Mouse (Mus musculus): Measurements from ENCODE around the gene Ehd2. TPM values are rescaled to one million over a fixed set of nuclear protein-coding genes. Genes with fewer than 3 reads are reported as not detected.

The Ehd2 gene
- polyA plus RNA-seq, 1 experiment, result 3.0 TPM

- TF ChIP-seq CTCF (IDR thresholded peaks at IDR 0.05; ENCODE audit: control insufficient read depth, insufficient read depth, insufficient replicate concordance, low read depth, low read length) (no peak), POLR2A (IDR thresholded peaks at IDR 0.05; ENCODE audit: control insufficient read depth, low read depth, low read length) (peak; percentile 81)
- Histone ChIP-seq H3K27ac (ENCODE audit: control insufficient read depth, insufficient read depth, low read depth, low read length) (peak within 1 kb of the TSS; percentile 90), H3K4me3 (ENCODE audit: control insufficient read depth, low read depth, low read length) (peak within 1 kb of the TSS; percentile 98), H3K36me3 (ENCODE audit: control insufficient read depth, insufficient read depth, low read length) (no peaks in the 10 kb centered on the region; the same call in 1 of the 2 replicates), H3K27me3 (ENCODE audit: control insufficient read depth, insufficient read depth, low read length) (no peaks in the 10 kb centered on the region), H3K4me1 (ENCODE audit: control insufficient read depth, insufficient read depth, low read length) (peaks cover 10% of the 10 kb centered on the region)
These were observed 21.4 kb downstream of the Ehd2 start, which contains the start of gene Nop53 for GRCm38 (mm10) chr7:15945721-15946536. Gene Nop53, minus strand, starts transcription at chr7:15946074.

- Histone ChIP-seq H3K4me3 (ENCODE audit: control insufficient read depth, low read depth, low read length) (peak overlapping the region; percentile 98), H3K27ac (ENCODE audit: control insufficient read depth, insufficient read depth, low read depth, low read length) (no peak overlapping the region), H3K4me1 (ENCODE audit: control insufficient read depth, insufficient read depth, low read length) (peaks cover 10% of the 10 kb centered on the region), H3K36me3 (ENCODE audit: control insufficient read depth, insufficient read depth, low read length) (peaks cover under 1% of the 10 kb centered on the region; the same call in 1 of the 2 replicates), H3K27me3 (ENCODE audit: control insufficient read depth, insufficient read depth, low read length) (no peaks in the 10 kb centered on the region)
- TF ChIP-seq POLR2A (IDR thresholded peaks at IDR 0.05; ENCODE audit: control insufficient read depth, low read depth, low read length), result no peak
- TF ChIP-seq CTCF (IDR thresholded peaks at IDR 0.05; ENCODE audit: control insufficient read depth, insufficient read depth, insufficient replicate concordance, low read depth, low read length), result no peak
These were observed 22.2 kb downstream of the Ehd2 start for GRCm38 (mm10) chr7:15945211-15945610.

- Histone ChIP-seq H3K36me3 (ENCODE audit: control insufficient read depth, insufficient read depth, low read length) (peaks cover 2% of the 10 kb centered on the region; the same call in 1 of the 2 replicates), H3K27me3 (ENCODE audit: control insufficient read depth, insufficient read depth, low read length) (no peaks in the 10 kb centered on the region), H3K27ac (ENCODE audit: control insufficient read depth, insufficient read depth, low read depth, low read length) (no peak overlapping the region), H3K4me3 (ENCODE audit: control insufficient read depth, low read depth, low read length) (no peak overlapping the region), H3K4me1 (ENCODE audit: control insufficient read depth, insufficient read depth, low read length) (peaks cover 10% of the 10 kb centered on the region)
- TF ChIP-seq CTCF (IDR thresholded peaks at IDR 0.05; ENCODE audit: control insufficient read depth, insufficient read depth, insufficient replicate concordance, low read depth, low read length) (no peak), POLR2A (IDR thresholded peaks at IDR 0.05; ENCODE audit: control insufficient read depth, low read depth, low read length) (no peak)
These were observed 23.1 kb downstream of the Ehd2 start for GRCm38 (mm10) chr7:15944311-15944710.

- Histone ChIP-seq H3K27ac (ENCODE audit: control insufficient read depth, insufficient read depth, low read depth, low read length) (no peak overlapping the region), H3K36me3 (ENCODE audit: control insufficient read depth, insufficient read depth, low read length) (peaks cover 7% of the 10 kb centered on the region), H3K4me3 (ENCODE audit: control insufficient read depth, low read depth, low read length) (no peak overlapping the region), H3K27me3 (ENCODE audit: control insufficient read depth, insufficient read depth, low read length) (no peaks in the 10 kb centered on the region), H3K4me1 (ENCODE audit: control insufficient read depth, insufficient read depth, low read length) (0 out of 2 replicates have a peak, but pooled peaks cover 1% of the 10 kb centered on the region)
- no peak for TF ChIP-seq POLR2A (IDR thresholded peaks at IDR 0.05; ENCODE audit: control insufficient read depth, low read depth, low read length)
- no peak for TF ChIP-seq CTCF (IDR thresholded peaks at IDR 0.05; ENCODE audit: control insufficient read depth, insufficient read depth, insufficient replicate concordance, low read depth, low read length)
These were observed 28.7 kb downstream of the Ehd2 start for GRCm38 (mm10) chr7:15938621-15939020.

- Histone ChIP-seq H3K4me1 (ENCODE audit: control insufficient read depth, insufficient read depth, low read length) (peaks cover 4% of the 10 kb centered on the region; the same call in 1 of the 2 replicates), H3K36me3 (ENCODE audit: control insufficient read depth, insufficient read depth, low read length) (peaks cover 7% of the 10 kb centered on the region), H3K27ac (ENCODE audit: control insufficient read depth, insufficient read depth, low read depth, low read length) (no peak overlapping the region), H3K27me3 (ENCODE audit: control insufficient read depth, insufficient read depth, low read length) (no peaks in the 10 kb centered on the region), H3K4me3 (ENCODE audit: control insufficient read depth, low read depth, low read length) (no peak overlapping the region)
- TF ChIP-seq POLR2A (IDR thresholded peaks at IDR 0.05; ENCODE audit: control insufficient read depth, low read depth, low read length), result no peak
- no peak for TF ChIP-seq CTCF (IDR thresholded peaks at IDR 0.05; ENCODE audit: control insufficient read depth, insufficient read depth, insufficient replicate concordance, low read depth, low read length)
These were observed 29.9 kb downstream of the Ehd2 start for GRCm38 (mm10) chr7:15937491-15937890.

- no peak for TF ChIP-seq CTCF (IDR thresholded peaks at IDR 0.05; ENCODE audit: control insufficient read depth, insufficient read depth, insufficient replicate concordance, low read depth, low read length)
- no peak for TF ChIP-seq POLR2A (IDR thresholded peaks at IDR 0.05; ENCODE audit: control insufficient read depth, low read depth, low read length)
- peaks cover 5% of the 10 kb centered on the region for H3K36me3 ChIP-seq (ENCODE audit: control insufficient read depth, insufficient read depth, low read length)
- H3K4me1 ChIP-seq (ENCODE audit: control insufficient read depth, insufficient read depth, low read length), result peaks cover 4% of the 10 kb centered on the region; the same call in 1 of the 2 replicates
- no peaks in the 10 kb centered on the region for H3K27me3 ChIP-seq (ENCODE audit: control insufficient read depth, insufficient read depth, low read length)
- no peak overlapping the region for H3K27ac ChIP-seq (ENCODE audit: control insufficient read depth, insufficient read depth, low read depth, low read length)
- no peak overlapping the region for H3K4me3 ChIP-seq (ENCODE audit: control insufficient read depth, low read depth, low read length)
These were observed 33.7 kb downstream of the Ehd2 start for GRCm38 (mm10) chr7:15933437-15934359.

- Histone ChIP-seq H3K36me3 (ENCODE audit: control insufficient read depth, insufficient read depth, low read length) (no peaks in the 10 kb centered on the region), H3K4me3 (ENCODE audit: control insufficient read depth, low read depth, low read length) (no peak overlapping the region), H3K27ac (ENCODE audit: control insufficient read depth, insufficient read depth, low read depth, low read length) (no peak overlapping the region), H3K4me1 (ENCODE audit: control insufficient read depth, insufficient read depth, low read length) (peaks cover 4% of the 10 kb centered on the region; the same call in 1 of the 2 replicates), H3K27me3 (ENCODE audit: control insufficient read depth, insufficient read depth, low read length) (no peaks in the 10 kb centered on the region)
- TF ChIP-seq POLR2A (IDR thresholded peaks at IDR 0.05; ENCODE audit: control insufficient read depth, low read depth, low read length), result no peak
- no peak for TF ChIP-seq CTCF (IDR thresholded peaks at IDR 0.05; ENCODE audit: control insufficient read depth, insufficient read depth, insufficient replicate concordance, low read depth, low read length)
These were observed 35.7 kb downstream of the Ehd2 start for GRCm38 (mm10) chr7:15931635-15932034.

Measured in testis, adult 2 months (tissue).